Mouse (Mus musculus) liver, embryonic 11.5 days (tissue): ENCODE results near the gene Slc34a3. TPM values are rescaled to one million over a fixed set of nuclear protein-coding genes. Genes with fewer than 3 reads are reported as not detected.

Experiments
- ATAC-seq: fragments of 200-750 bp; cut with Nextera tagmentation; replicated peaks from 2 replicates; pipeline ENCODE4 v1.8.0; 2017; ENCODE audit warnings: moderate number of reproducible peaks, mild to moderate bottlenecking, moderate TSS enrichment, moderate library complexity; ENCODE audit not compliant: low FRiP score
- DNase-seq: peaks from one replicate; pipeline ENCODE4 v3.0.0-alpha.2; 2017; ENCODE audit warnings: low spot score
- H3K27ac ChIP-seq: fragments of 300-500 bp; sonication (generic); 2 replicates; pipeline ENCODE4 v1.5.1; 2014; ENCODE audit warnings: mild to moderate bottlenecking, low read depth, low read length, control low read depth
- H3K27me3 ChIP-seq: fragments of 300-500 bp; sonication (generic); replicated peaks from 2 replicates; pipeline ENCODE4 v1.6.1; 2014; ENCODE audit warnings: low read length, mixed read lengths; ENCODE audit not compliant: control insufficient read depth, insufficient read depth
- H3K36me3 ChIP-seq: fragments of 300-500 bp; sonication (generic); 2 replicates; pipeline ENCODE4 v1.6.1; 2014; ENCODE audit warnings: mild to moderate bottlenecking, low read length, moderate library complexity, mixed read lengths; ENCODE audit not compliant: control insufficient read depth, insufficient read depth
- H3K4me1 ChIP-seq: fragments of 300-500 bp; sonication (generic); replicated peaks from 2 replicates; pipeline ENCODE4 v1.6.1; 2014; ENCODE audit warnings: low read length, mixed read lengths; ENCODE audit not compliant: control insufficient read depth, insufficient read depth
- H3K4me2 ChIP-seq: fragments of 300-500 bp; sonication (generic); 2 replicates; pipeline ENCODE4 v1.6.1; 2014; ENCODE audit warnings: mild to moderate bottlenecking, control low read depth, moderate library complexity
- H3K4me3 ChIP-seq: fragments of 300-500 bp; sonication (generic); 2 replicates; pipeline ENCODE4 v1.5.1; 2014; ENCODE audit warnings: low read depth, low read length, control low read depth
- H3K9ac ChIP-seq: fragments of 300-500 bp; sonication (generic); 2 replicates; pipeline ENCODE4 v1.6.1; 2014; ENCODE audit warnings: low read depth, low read length, control low read depth
- H3K9me3 ChIP-seq: fragments of 300-500 bp; sonication (generic); 2 replicates; pipeline ENCODE4 v1.6.1; 2016; ENCODE audit warnings: low read length, inconsistent platforms, mixed read lengths; ENCODE audit not compliant: control insufficient read depth
- WGBS: fragments of 180-500 bp; shearing (Covaris S2); extraction: QIAGEN DNeasy Blood & Tissue Kit; methylation state at CpG from one replicate; pipeline ENCODE4 v1.1.7; 2014; 5-methylcytosine and 5-hydroxymethylcytosine counted together
- polyA plus RNA-seq: library from polyadenylated mRNA; unstranded; fragments of >200 nt; fragmentation: Nextera tagmentation; extraction: Ambion mirVana; gene quantifications from 2 replicates; pipeline ENCODE4 v1.2.1, GENCODE M21; 2014

Gene Slc34a3
- polyA plus RNA-seq, 1 experiment from 2014 or later = 0.07 TPM

- Histone ChIP-seq H3K9me3 (no peaks in the 10 kb centered on the region), H3K27me3 (no peaks in the 10 kb centered on the region), H3K4me1 (peaks cover 16% of the 10 kb centered on the region), H3K9ac (peak within 1 kb of the TSS; percentile 88), H3K27ac (peak within 1 kb of the TSS; percentile 65), H3K4me2 (peak within 1 kb of the TSS; percentile 76), H3K4me3 (peak within 1 kb of the TSS; percentile 89), H3K36me3 (peaks cover 12% of the 10 kb centered on the region)
- DNase-seq (peak; percentile 98), ATAC-seq (peak; percentile 96)
- under 1% methylated on average over 44 of the region's 44 CpGs for WGBS
Measured at GRCm38 (mm10) chr2:25211121-25211670, 23.0 kb downstream of the Slc34a3 start, which contains the start of gene Nelfb. Gene Nelfb (minus strand): TSS chr2:25211489.

DNA sequence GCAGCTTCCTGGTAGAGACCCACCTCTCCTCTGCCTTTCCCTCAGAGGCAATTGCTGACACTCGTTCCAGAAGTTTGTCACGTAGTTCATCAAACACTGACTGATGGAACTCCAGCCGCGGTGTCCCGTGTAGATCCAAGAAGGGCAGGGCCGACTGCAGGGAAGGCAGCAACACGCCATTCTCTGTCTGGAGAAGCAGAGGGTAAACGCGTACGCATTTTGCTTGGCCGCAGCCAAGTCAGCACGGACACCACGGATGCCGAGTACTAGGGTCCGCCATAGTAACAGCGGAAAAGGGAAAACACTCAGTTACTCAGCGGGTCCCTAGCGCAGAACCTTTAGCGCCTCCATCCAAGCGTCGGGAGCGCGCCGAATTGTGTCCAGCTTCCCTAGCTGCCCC is 23.5 kb downstream of the Slc34a3 start:
- under 1% methylated on average over 24 of the region's 24 CpGs for WGBS
- DNase-seq (no peak), ATAC-seq (peak; percentile 13)
- peak overlapping the region; percentile 76 for H3K4me2 ChIP-seq
- H3K4me1 ChIP-seq = peaks cover 16% of the 10 kb centered on the region
- no peaks in the 10 kb centered on the region for H3K9me3 ChIP-seq
- peaks cover 16% of the 10 kb centered on the region for H3K36me3 ChIP-seq
- no peaks in the 10 kb centered on the region for H3K27me3 ChIP-seq
- H3K27ac ChIP-seq = peak overlapping the region; percentile 65
- peak overlapping the region; percentile 88 for H3K9ac ChIP-seq
- peak overlapping the region; percentile 89 for H3K4me3 ChIP-seq

- Histone ChIP-seq H3K9me3 (no peaks in the 10 kb centered on the region), H3K27ac (no peak overlapping the region), H3K36me3 (peaks cover 33% of the 10 kb centered on the region), H3K4me1 (peaks cover 16% of the 10 kb centered on the region), H3K4me2 (no peak overlapping the region), H3K4me3 (no peak overlapping the region), H3K27me3 (no peaks in the 10 kb centered on the region), H3K9ac (no peak overlapping the region)
- ATAC-seq (no peak), DNase-seq (no peak)
- 71% methylated on average over 1 of the region's 1 CpGs for WGBS
Measured at GRCm38 (mm10) chr2:25207593-25207992, 26.6 kb downstream of the Slc34a3 start.

GRCm38 (mm10) chr2:25203631-25204214 is 30.4 kb downstream of the Slc34a3 start:
- 67% methylated on average over 4 of the region's 4 CpGs for WGBS
- H3K9ac ChIP-seq = no peak overlapping the region
- no peaks in the 10 kb centered on the region for H3K27me3 ChIP-seq
- DNase-seq (no peak), ATAC-seq (no peak; the same call in 1 of the 2 replicates)
- H3K9me3 ChIP-seq = no peaks in the 10 kb centered on the region
- H3K4me1 ChIP-seq = no peaks in the 10 kb centered on the region
- no peak overlapping the region for H3K27ac ChIP-seq
- no peak overlapping the region for H3K4me3 ChIP-seq
- no peak overlapping the region for H3K4me2 ChIP-seq
- H3K36me3 ChIP-seq = peaks cover 54% of the 10 kb centered on the region

DNA sequence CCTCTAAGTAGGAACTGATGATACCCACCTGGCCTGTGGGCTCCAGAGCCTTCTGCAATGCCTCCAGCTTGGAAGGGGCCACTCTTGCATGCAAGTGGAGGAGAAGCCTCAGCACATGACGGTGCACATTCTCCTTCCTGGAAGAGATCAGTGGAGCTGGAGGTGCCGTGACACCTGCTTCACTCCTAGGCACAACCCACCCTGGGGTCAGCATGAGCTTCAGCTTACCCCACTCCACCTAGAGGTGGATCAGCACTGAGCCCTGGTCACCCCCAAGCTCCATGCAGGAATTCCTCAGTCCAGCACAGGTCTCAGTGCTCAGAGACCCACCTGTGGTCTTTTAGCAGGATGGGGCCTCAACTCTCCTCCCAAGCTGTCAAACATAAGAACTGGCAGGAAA is 33.5 kb downstream of the Slc34a3 start:
- Histone ChIP-seq H3K9ac (no peak overlapping the region), H3K4me2 (no peak overlapping the region), H3K4me1 (peaks cover 17% of the 10 kb centered on the region), H3K27me3 (no peaks in the 10 kb centered on the region), H3K9me3 (no peaks in the 10 kb centered on the region), H3K4me3 (no peak overlapping the region), H3K36me3 (peaks cover 43% of the 10 kb centered on the region), H3K27ac (no peak overlapping the region)
- 83% methylated on average over 2 of the region's 2 CpGs for WGBS
- DNase-seq = no peak
- ATAC-seq = no peak

DNA sequence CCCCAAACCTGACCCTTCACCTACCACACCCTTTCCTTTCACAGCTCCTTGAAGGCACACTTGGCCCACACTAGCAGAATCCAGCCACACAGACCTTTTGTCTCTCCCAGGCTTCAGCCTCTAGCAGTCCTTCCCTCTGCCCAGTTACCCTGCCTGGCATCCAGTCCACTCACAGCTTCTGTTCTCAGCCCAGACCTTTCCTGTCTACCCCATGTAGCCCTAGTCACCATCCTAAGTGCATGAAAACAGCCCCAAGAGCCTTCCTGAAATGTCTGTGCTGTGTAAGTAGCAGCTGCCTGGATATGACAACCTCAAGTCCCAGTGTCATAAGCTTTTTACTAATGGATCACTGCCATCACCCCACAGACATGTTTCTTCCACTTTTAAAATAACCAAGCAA is 36.2 kb downstream of the Slc34a3 start:
- DNase-seq (no peak), ATAC-seq (no peak)
- peaks cover 40% of the 10 kb centered on the region for H3K4me1 ChIP-seq

DNA sequence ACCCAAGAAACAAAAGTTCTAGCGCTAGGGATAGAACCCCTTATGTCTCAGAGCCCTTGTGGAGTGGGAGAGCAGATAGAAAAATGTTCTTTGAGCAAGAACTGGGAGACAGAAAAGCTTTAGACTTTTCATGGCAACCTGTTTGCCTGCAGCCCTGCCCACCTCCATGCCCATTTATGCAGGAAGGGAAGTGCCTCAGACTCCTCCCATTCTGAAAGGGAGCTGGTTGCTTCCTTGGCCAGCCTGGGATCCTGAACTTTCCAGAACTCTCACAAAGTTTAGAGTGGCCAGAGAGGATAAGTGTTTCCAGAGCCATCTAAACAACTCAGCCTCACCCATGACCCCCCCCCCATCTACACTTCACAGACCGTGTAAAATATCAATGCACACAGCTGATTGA is 37.0 kb downstream of the Slc34a3 start:
- peak overlapping the region; percentile 84 for H3K4me2 ChIP-seq
- no peak overlapping the region; the same call in 1 of the 2 replicates for H3K9ac ChIP-seq
- H3K4me3 ChIP-seq = no peak overlapping the region; the same call in 1 of the 2 replicates
- no peaks in the 10 kb centered on the region for H3K9me3 ChIP-seq
- peak overlapping the region; percentile 92 for H3K27ac ChIP-seq
- H3K4me1 ChIP-seq = peaks cover 40% of the 10 kb centered on the region
- peaks cover 27% of the 10 kb centered on the region for H3K36me3 ChIP-seq
- H3K27me3 ChIP-seq = no peaks in the 10 kb centered on the region; the same call in 1 of the 2 replicates
- WGBS = 25% methylated on average over 2 of the region's 2 CpGs
- DNase-seq (no peak), ATAC-seq (no peak)

More for the DNA sequence above, 36.2 kb downstream of the Slc34a3 start:
- Histone ChIP-seq H3K27me3 (no peaks in the 10 kb centered on the region; the same call in 1 of the 2 replicates), H3K4me2 (no peak overlapping the region), H3K27ac (peak overlapping the region; percentile 92; the same call in 1 of the 2 replicates), H3K9me3 (no peaks in the 10 kb centered on the region), H3K9ac (no peak overlapping the region), H3K36me3 (peaks cover 29% of the 10 kb centered on the region), H3K4me3 (no peak overlapping the region)

DNA sequence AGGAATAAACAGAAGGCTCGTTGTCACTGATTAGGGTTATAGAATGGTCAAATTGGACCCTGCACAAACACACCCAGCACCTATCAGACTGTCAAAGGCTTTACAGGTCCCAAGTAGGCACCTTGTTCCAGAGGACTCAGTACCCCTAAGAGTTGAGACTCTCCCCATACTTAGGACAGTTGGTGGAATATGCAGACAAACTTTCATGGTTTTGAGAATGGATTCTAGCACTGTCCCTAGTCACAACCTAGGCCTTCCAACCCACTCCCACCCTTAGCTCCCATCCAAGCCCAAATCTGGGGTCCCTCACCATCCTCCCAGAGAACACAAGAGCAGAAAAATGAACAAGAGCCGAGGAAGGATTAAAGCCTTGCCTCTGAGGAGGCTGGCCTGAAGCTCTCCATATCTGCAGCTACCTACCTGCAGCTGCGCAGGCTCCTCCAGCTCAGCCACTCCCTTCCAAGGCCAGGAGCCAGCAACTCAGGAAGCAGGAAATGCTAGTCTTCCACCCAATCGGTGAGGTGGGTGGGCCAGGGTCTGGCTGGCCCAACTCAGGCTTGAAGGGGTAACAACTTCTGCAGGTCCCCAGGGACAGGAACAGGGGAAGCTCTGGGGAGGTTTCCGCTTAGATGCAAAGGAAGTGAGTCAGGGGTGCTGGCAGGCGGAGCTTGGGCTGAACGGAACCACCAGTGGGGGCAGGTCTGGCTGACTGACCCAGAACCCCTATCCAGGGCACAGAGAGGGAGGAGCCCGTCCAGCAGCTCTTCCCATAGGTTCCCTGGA is 37.8 kb downstream of the Slc34a3 start, which contains the start of gene Tor4a:
Gene Tor4a, minus strand, starts transcription at position 715 of the 783 bp plus-strand sequence.
- Histone ChIP-seq H3K9ac (peak within 1 kb of the TSS; percentile 75), H3K9me3 (no peaks in the 10 kb centered on the region), H3K4me1 (peaks cover 40% of the 10 kb centered on the region), H3K36me3 (peaks cover 24% of the 10 kb centered on the region), H3K27me3 (no peaks in the 10 kb centered on the region; the same call in 1 of the 2 replicates), H3K27ac (peak within 1 kb of the TSS; percentile 92), H3K4me2 (peak within 1 kb of the TSS; percentile 84), H3K4me3 (peak within 1 kb of the TSS; percentile 62)
- ATAC-seq = peak; percentile 78
- DNase-seq = peak; percentile 73
- WGBS = 4% methylated on average over 8 of the region's 8 CpGs
